Mouse (Mus musculus) thymus, adult 2 months (tissue): ENCODE results near the gene Gm15013.

Experiments used
- CTCF ChIP-seq: fragments of 200-500 bp; IDR thresholded peaks from 2 replicates; pipeline ENCODE4 v1.5.1; 2012; ENCODE audit warnings: mild to moderate bottlenecking, control low read depth, low read length, moderate library complexity, borderline replicate concordance; ENCODE audit not compliant: control insufficient read depth, poor library complexity, insufficient read depth; ENCODE audit errors: extremely low read depth
- POLR2A ChIP-seq: fragments of 200-500 bp; IDR thresholded peaks from 2 replicates; pipeline ENCODE4 v1.6.1; 2012; ENCODE audit warnings: mild to moderate bottlenecking, low read length, control low read depth, moderate library complexity; ENCODE audit not compliant: control insufficient read depth, poor library complexity, insufficient read depth; ENCODE audit errors: extremely low read depth

DNA sequence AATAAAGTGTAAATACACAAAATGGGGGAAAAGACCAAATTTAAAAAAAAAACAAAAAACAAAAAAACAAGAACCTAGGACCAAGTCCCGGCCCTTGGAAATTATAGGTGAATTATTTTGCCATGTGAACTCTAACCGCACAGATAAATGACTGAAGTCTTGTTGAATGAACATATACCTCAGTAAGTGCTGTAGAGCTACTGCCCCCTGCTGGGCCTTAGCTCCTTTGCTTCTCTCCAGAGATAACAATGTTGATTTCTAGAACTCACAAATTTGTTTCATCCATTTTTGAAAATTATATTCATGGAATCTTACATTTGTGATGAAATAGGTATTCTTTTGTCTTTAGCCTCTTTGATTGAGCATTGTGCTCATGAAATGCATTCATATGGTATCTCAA is 48.3 kb upstream of the Gm15013 start:
- TF ChIP-seq CTCF (no peak), POLR2A (no peak)
